Mouse (Mus musculus) layer of hippocampus, adult 8-10 months (tissue): ENCODE data around the gene Swsap1. TPM values are rescaled to one million over a fixed set of nuclear protein-coding genes. Genes with fewer than 3 reads are reported as not detected.

Experiments
- DNase-seq, 2 experiments: peaks; one replicate each; pipeline ENCODE4 v3.0.0; 2022; ENCODE audit warnings: low spot score in 2 of 2
- total RNA-seq, 4 experiments: library from RNA; stranded (reverse); gene quantifications; 2 replicates each; pipeline ENCODE4 v1.2.4; 2022

Swsap1 gene
- total RNA-seq, 4 experiments from 2014 or later, result 12.0 to 14.0 (median 13.1) TPM

DNA sequence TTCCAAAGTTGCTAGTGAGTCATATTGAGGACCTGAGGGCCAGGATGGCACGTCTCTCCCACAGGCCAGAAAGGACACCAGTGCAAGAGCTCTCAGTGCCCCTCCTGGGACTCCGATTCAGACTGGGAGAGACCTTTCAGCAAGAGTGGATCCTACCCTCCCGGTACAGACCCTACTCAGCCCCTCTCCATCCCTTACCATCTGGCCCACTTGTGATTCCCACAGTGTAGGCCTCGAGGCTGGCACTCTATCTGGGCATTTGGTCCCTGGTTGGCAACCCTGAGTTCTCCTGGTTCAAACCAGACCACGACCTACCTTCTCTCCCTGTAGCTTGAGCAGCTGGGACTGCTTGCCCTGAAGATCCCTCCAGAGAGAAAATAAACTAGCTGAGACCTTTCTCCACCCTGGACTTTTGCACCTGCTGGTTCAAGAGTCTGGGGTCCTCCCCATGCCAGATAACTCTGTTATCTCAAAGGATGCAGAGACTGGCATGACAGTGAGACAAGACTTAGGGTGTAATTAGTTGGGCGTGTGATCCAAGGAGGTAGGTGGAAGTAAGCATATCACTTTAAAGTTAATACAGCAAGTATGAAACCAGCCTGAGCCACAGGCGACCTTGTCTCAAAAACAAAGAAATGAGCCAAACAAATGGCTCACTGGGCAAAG, 20.0 kb upstream of the Swsap1 start:
- no peak for DNase-seq

DNA sequence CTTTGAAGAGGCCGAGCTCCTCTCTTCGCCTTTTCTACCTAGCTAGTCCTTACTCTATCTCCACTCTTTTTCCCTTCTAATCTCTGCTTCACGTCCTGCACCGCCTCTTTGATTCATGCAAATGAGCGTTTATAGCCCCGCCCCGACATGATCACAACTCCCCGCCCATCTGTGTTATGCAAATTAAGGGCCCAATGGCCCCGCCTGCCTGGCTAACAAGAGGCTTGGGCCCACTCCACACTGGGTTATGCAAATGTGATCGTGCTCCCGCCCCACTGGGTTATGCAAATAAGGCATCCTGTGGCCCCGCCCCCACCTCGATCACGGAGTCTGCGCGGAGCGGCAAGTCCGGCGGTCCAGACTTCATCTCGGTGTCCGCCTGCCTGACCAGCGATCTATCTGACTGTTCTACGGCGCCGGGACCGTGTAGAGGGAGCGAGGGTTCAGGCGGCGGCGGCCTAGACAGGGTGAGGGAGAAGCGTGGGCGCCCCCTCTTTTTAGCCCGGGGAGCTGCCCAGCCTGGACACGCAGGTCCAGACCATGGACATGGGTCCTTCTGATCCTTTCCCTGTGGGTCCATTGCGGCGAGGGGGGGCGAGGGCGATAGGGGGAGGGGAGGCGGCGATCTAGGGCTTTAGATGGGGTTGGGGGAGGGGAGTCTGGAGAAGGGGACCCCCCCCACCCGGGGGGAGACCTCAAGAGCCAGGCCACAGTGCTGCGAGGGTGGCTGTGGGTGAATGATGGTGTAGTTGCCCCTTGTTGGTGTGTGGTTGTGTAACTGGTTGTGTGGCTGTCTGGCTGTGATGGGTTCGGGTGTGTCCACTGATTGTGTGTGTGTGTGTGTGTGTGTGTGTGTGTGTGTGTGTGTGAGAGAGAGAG, 18.6 kb upstream of the Swsap1 start, which contains the start of gene Plppr2:
TSS of gene Plppr2 (plus strand) at position 342 of the 879 bp plus-strand sequence.
- DNase-seq, result peak; percentile 98

DNA sequence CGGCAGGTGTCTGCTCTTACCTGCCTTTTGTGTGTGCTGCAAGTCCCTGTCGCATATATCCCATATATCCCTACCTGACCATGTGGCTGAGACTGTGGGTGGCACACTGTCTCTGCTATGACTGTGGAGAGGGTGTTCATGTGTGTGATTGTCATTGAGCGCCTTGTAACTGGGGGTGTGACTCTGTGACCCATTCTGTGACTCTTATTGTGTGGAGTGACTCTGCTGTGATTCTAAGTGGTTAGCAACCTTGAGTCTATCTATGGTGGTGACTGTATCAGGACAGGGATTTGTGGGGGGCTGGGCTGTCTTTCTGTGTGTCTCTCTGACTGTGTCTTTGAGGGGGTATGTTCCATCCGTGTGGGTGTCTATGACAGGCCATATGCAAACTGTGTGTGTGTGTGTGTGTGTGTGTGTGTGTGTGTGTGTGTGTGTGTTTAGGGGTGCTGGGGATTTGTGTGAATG, 17.8 kb upstream of the Swsap1 start:
- peak in 1 of 2 experiments; percentile 63 for DNase-seq

DNA sequence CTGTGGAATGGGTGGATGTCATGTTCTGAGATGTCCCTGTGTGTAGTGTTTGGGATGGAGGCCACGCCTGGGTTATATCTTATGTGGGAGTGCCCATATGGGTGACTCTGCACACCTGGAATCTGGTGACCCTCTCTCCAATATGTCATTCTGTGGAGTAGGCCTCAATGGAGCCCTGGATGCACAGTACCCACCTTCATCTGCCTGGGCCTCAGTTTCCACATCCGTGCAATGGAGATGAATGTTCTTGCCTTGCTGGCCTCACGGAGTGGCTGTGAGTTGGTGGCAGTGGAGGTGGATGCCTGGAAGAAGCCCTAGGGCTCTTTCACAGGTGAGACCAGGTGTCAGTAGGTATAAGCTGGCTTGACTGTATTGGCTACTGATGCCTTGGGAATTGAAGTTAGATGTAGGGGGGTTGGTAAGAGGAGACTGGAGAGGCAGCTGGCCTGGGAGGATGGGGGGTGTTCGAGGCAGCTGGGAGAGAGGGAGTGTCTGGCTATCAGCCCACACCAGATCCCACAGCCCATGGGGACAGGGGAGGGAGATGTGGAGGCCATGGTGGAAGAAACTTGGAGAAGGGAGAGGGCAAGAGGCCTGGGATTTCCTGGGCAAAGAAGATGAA, 17.2 kb upstream of the Swsap1 start:
- DNase-seq, result no peak

DNA sequence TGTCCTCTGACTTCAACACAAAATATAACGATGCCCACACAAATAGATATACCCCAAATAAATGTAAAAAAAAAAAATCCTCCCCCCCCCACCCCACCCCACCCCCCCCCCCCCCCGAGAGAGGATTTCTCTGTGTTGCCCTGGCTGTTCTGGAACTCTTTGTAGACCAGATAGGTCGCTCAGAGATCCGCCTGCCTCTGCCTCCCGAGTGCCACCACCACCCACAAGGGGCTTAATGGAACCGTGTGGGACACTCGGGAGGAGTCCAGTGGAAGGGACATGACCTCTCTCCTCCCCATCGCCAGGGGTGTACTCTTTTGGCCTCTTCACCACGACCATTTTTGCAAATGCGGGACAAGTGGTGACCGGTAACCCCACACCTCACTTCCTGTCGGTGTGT, 12.5 kb upstream of the Swsap1 start:
- DNase-seq, result no peak

DNA sequence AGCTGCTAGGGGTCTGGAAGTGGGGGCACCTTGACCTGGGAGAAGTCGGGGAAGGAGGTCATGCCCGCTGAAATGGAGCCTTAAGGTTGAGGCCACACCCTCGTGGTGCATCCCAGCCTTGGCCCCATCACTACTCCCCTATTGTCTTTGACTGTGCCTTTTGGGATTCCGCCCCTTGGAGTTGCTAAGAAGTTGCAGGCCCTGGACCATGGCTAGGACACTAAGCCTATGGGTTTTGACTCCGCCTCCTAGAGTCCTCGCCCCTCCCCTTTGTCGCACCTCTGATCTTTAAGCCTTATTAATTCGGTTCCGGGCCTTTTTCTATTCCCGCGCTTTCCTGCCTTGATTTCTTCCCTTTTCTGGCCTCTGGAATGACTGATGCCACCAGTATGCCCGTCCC, 11.9 kb upstream of the Swsap1 start:
- no peak for DNase-seq

DNA sequence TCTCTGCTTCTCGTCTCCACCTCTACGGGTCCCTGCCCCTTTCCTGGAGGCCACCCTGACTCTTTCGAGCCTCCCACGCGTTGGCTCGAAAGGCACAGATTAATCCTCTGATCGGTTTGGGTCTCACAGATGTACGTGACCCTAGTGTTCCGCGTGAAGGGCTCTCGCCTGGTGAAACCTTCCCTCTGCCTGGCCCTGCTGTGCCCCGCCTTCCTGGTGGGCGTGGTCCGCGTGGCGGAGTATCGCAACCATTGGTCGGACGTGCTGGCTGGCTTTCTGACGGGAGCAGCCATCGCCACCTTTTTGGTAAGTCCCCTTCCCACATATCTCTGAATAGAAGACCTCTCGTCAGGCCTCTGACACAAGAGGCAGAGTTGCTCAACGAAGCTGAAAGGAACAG, 11.3 kb upstream of the Swsap1 start:
- DNase-seq, result no peak

DNA sequence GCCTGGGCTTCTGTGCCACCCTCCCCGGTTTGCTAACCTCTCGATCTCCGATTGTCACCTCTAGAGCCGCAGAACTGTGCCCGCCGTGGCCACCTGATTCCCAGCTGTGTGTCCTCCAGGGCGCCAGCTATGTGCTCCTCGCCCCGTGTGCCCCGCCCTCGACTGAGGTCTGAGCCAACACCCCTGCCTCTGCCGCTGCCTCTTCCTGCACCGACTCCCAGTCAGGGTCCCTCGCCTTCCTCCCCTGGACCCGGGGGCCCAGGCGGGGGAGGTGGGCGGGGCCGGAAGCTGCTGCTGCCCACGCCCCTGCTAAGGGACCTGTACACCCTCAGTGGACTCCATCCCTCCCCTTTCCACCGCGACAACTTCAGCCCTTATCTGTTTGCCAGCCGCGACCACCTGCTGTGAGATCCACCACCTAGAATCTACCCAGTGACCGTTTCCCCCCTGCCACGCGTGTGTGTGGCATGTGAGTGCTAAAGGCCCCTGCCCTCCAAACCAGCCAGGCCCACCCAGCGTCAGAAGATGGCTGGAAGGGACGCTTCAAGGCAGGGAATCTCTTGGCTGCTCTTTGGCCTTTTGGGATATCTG, 7.9 kb upstream of the Swsap1 start:
- peak in 1 of 2 experiments; percentile 4 for DNase-seq

DNA sequence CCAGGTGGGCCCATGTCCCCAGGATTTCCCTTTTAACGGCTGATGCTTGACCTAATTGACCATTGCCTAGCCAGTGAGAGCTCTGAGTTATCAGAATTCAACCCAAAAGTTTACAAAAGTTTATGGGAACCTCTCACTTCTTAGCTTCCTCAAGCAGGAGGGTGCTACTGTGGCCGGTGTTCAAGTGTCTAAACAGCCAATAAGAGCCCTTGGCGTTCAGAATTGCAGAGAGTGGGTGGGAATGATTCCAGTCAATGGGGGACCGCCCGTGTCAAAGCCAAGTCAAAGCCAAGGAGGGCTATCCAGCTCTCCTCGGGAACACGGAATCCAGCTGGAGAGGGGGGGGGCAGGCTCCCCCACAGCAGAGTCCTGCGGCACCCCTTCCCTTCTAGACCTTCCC, 7.4 kb upstream of the Swsap1 start:
- DNase-seq, result peak in 1 of 2 experiments; percentile 5

DNA sequence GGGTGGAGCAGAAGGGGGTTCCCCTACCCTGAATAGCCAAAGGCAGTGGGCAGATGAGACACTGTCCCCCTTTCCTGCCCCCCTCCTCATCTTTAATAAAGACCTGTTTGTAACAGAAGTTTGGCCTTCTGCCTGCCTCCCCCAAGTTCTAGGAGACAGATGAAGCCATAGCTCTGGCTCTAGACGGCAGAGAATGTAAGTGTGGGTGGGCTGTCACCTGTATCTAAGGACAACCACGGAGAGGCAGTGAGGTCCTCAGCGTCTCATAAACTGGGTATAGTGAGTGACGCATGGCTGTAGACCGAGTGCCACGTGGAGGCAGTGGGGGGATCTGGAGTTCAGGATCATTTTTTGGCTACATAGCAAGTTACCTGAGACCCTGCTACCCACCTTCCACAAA, 6.8 kb upstream of the Swsap1 start:
- DNase-seq, result peak in 1 of 2 experiments; percentile 40

DNA sequence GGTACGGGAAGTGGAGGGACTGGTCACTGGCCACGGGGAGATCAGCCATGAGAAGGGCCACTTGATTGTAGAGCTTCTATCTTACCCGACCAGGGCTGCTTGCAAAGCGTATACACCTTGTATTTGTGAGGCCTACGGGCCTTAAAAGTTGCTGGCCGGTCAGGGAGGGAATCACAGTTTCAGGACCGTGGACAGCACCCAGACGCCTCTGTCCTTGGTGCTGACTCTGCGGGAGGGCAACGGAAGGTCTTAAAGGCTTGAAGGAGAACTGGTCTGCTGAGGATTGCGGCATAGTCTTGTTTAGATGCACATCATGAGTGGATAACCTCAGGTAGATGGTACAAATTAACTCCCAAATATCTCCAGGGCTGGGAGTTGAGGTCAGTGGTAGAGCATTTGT, 5.2 kb upstream of the Swsap1 start:
- DNase-seq, result peak; percentile 2 to 12

DNA sequence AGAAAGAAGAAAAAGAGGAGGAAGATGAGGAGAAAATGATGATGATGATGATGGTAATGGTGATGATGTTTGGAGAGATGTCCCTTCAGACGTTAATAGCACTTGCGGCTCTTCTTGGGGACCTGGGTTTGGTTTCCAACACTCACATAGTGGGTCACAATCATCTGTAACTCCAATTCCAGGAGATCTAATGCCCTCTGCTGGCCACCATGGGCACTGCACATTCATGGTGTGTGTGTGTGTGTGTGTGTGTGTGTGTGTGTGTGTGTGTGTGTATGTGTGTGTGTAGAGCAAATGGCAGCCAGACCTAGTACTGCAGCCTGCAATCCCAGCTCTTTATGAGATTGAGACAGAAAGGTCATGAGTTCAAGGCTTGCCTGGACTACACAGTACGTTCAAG, 3.6 kb upstream of the Swsap1 start:
- peak; percentile 7 to 8 for DNase-seq

DNA sequence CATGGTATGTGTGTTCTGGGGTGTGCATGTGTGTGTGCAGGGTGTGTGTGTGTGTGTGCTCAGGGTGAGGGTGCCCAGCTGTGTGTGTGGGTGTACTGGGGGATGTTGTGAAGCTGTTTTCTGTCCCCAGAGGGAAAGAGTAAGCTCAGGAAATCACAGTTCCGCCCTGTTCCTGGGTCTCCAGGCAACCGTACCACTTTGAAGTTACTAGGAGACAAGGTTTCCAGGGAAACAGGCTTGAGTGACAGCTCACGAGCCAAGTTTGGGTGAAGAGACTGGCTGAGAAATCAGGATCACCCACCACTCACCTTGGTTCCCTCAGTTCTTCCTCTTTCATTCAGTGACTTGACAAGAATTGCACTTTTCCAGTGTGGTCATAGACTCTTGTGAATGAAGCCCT, 2.0 kb upstream of the Swsap1 start:
- peak; percentile 59 to 76 for DNase-seq

DNA sequence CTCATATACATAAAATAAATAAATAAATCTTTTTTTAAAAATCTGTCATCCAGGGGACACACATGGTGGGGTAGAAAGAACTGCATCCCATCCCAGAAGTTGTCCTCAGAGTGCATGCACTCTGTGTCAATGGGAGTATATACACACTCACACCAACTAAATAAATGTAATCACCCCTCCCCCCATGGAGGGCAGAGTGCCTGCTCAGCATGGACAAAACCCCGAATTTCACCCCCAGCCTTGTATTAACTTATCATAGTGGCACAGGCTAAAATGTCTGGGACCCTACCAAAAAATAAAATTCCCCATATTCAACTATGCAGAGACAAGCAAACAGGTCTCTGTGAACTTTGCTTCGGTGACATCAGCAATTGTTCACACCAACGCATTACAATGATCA, 920 bp upstream of the Swsap1 start:
- no peak for DNase-seq

DNA sequence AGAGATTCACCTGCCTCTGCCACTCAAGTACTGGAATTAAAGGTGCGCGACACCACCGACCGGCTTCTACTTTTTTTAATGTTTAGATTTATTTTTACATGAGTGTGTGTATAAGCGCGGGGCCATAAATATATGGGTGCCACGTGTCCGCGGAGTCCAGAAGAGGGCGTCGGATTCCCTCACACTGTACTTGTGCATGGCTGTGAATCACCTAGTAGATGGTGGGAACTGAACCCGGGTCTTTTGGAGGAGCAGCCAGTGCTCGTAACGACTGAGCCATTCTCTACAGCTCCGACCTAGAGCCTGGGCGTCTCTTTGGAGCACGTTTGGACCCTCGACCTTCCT, 358 bp upstream of the Swsap1 start:
- no peak for DNase-seq

DNA sequence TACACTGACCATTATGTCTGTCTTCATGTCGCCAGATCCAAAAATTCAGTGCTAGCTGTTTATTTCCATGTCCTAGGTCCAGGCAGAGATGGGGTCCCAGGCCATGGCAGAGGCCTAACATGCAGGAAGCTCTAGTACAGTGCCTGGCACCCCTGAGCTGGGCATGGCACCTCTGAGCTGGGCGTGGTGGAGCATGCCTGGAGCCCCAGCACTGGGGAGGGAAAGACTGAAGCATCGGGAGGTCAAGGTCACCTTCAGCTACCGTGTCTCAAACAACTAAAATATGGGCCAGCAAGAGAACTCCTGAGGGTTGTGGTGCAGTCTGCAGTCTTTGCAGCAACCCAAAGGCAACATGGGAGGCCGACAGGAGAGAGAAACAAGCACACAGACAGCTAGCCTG, 2.8 kb downstream of the Swsap1 start:
- no peak for DNase-seq

DNA sequence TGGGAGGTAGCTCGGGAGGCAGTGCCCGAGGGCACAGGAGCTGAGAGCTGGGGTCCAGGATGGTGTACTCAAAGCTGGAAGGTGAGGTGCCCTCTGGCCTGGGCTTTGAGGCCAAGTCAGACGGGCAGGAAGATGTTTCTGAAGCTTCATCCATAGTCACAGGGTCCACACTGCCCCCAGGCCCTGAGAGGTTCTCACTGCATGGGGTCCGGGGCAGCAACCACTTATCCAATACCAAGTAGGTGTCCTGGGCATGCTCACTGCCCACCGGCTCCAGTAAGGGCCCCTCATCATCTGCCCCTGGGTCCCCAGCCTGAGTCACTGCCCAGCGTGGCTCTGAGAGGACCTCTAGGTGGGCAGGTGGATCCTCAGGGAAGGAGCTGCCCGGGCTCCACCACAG, 3.7 kb downstream of the Swsap1 start:
- DNase-seq, result no peak

DNA sequence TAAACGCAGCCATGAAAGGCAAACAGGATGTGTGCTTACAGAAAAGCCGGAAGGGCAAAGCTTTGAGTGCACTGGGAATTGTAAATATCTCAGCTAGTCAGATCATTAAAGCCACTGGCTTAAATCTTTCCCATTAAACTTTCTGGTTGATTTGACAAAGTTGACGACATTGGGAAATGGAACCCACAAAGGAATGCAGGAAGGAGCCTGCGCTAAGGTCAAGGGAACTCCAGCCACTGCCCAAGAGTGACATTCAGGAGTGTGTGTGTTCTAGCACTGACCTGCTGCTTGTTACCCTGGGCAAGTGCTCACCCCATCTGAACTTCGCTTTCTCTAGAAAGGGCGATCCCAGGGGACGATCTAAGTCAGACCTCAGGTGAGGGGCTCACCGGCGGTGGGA, 4.6 kb downstream of the Swsap1 start:
- no peak for DNase-seq

DNA sequence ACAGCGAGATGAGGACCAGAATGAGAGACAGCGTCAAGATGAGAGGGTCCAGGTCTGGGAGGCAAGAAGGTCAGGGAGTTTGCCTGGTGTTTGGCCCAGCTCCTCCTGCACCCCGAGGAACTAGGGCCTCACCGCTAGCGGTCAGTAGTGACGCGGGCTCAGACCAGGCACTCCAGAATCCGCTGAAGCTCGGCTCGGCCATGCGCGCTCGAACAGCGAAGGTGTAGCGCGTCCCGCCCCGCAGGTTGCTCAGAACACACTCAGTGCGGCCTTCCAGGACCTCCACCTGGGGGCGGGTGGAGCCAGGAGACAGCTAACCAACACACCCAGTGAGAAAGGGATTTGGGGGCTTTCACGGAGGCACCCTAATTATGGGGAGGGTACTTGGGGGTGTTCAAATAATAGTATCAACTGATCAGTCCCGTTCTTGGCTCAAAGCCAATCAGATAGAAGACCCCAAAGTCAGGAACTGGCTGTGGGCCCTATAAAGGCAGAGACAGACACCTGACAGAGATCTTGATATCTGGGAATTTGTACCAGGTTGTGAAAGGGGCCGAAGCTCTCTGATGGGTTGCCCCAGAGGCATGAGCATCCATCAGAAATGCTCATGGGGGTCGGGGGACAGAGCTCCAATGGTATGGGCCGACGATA, 5.1 kb downstream of the Swsap1 start:
- no peak for DNase-seq

DNA sequence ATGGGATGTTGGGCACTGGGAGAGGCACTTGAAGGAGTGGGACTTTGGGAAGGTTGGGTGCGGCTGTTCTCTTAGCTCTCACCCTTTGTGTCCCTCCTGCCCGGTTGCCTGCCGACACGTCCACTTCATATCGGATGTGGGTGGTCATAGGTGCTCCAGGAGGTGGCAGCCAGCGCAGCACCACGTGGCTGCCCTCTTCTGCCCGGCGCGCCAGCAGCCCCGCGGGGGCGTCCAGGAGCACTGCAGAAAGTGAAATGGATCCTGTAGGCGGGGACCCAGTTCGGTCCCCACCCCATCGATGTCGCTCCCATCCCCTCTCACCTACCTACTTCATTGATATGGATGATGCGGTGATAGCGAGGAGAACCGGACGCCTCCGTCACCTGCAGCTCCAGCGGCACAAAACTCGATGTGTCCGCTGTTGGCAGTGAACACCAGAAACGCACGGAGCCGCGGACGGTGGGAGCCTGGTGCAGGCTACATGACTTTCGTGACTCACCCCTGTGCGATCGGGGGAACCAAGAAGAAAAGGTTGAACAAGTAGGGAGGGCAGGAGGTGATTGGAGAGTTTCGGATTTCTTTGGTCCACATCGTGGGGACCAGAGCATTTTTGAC, 5.9 kb downstream of the Swsap1 start:
- no peak for DNase-seq

DNA sequence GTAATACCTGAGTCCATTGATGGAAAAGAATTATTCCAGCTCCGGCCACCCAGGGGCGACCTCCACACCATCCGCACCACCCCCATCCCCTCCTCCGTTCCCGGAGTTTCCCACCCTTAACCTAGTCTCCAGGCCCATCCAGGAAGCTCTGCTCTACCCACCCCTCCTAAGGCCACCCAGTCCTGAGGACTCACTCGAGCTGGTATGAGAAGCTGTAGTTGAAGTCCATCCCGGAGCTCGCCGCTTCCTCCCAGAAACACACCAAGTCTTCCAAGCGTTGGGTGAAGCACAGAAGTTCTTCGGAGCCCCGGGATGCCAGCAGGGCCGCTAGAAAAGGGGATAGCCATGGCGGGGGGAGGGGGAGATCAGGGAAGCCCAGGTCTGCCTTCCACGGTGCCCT, 6.5 kb downstream of the Swsap1 start:
- DNase-seq, result no peak
